Comparison of ENCODE assay signal across 16 mouse cellular contexts in the genomic region with DNA sequence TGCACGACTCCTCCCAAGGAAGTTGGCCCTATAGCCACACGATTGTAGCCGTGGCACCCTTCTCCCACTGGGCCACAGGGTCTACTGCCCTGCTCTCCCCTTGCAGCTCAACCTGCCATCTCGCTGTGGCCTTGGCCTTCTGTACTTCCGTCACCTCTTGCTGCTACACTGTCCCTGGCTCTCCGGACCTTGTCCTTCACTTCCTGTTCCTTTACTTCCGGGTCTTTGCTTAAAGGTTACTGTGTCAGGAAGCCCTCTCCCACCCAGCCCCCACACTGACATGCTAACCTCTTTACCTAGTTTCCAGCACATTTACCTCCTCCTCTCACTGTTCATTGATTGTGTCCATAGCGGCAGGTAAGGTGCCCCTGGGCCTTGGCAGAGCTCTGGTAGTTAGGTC.
DNase-seq lines count a peak whose midpoint lies in the region; ATAC-seq and TF ChIP-seq lines count a peak whose summit lies in the region.
"Had no signal": no experiment of that assay in that cellular context is flagged by ENCODE, and none has a peak within 500 bp of the region (broad histone marks: within the 10 kb centered on the region; RNA-seq: fewer than 3 reads in every experiment).

No protein-coding gene starts in this region.

- H3K4me3 ChIP-seq in heart, embryonic 10.5 days: no peak overlapping the region
- H3K4me3 ChIP-seq in left cerebral cortex, adult 2 months: no peak overlapping the region
- H3K4me3 ChIP-seq in CH12.LX (replicated peaks in 1 of 3; ENCODE audit: low read depth in 2 of 3, low read length in 2 of 3, poor library complexity in 1 of 3): peak overlapping the region; percentile 40 to 74 (median 51)
- no peak overlapping the region for H3K4me3 ChIP-seq in intestine, postnatal 0 days (ENCODE audit: low read depth, low read length)
- H3K4me3 ChIP-seq: embryonic facial prominence, embryonic 13.5 days had no signal

- H3K4me2 ChIP-seq in CH12.LX (ENCODE audit: insufficient read depth, low read depth, poor library complexity, severe bottlenecking): 0 out of 2 replicates have a peak overlapping the region, but pooled peaks have one; percentile 1
- H3K4me2 ChIP-seq in intestine, postnatal 0 days (replicated peaks; ENCODE audit: low read depth): peak overlapping the region; percentile 32
- H3K4me2 ChIP-seq: embryonic facial prominence, embryonic 13.5 days had no signal

- no peaks in the 10 kb centered on the region for H3K27me3 ChIP-seq in heart, embryonic 10.5 days (ENCODE audit: insufficient read depth, poor library complexity, severe bottlenecking)
- H3K27me3 ChIP-seq in CH12.LX (replicated peaks): no peaks in the 10 kb centered on the region
- no peaks in the 10 kb centered on the region for H3K27me3 ChIP-seq in intestine, postnatal 0 days (replicated peaks; ENCODE audit: control insufficient read depth, insufficient read depth, low read length)
- H3K27me3 ChIP-seq: embryonic facial prominence, embryonic 13.5 days had no signal

- H3K4me1 ChIP-seq in heart, embryonic 10.5 days: peaks cover 80% of the 10 kb centered on the region
- H3K4me1 ChIP-seq in CH12.LX (ENCODE audit: control insufficient read depth in 1 of 2, insufficient read depth in 2 of 2): peaks cover 0 to 7% of the 10 kb centered on the region in 2 experiments; a peak in 2 of 4 replicates
- peaks cover 22% of the 10 kb centered on the region for H3K4me1 ChIP-seq in intestine, postnatal 0 days (replicated peaks; ENCODE audit: control insufficient read depth, insufficient read depth, low read length)

- DNase-seq in heart, embryonic 10.5 days (ENCODE audit: low spot score): no peak
- no peak for DNase-seq in heart, postnatal 36 days
- DNase-seq in left cerebral cortex, adult 2 months (ENCODE audit: extremely low spot score in 1 of 2, low spot score in 2 of 2): no peak
- no peak for DNase-seq in left cerebral cortex, postnatal 36 days (ENCODE audit: low spot score in 2 of 2)
- no peak for DNase-seq in CH12.LX (ENCODE audit: extremely low read depth)
- no peak for DNase-seq in cerebellum, adult 9-10 months
- DNase-seq in spleen, adult 18-20 months: no peak
- DNase-seq: B cell, adult 2 months; cerebellum, adult 11-12 months; heart, adult 11 months; lung, postnatal 14 days; right cerebral cortex, adult 18-20 months had no signal

- TF ChIP-seq CTCF in left cerebral cortex, adult 2 months (IDR thresholded peaks at IDR 0.05): no peak
- no peak for TF ChIP-seq CTCF in CH12.LX (conservative IDR thresholded peaks at IDR 0.05 in 1 of 2, IDR thresholded peaks at IDR 0.05 in 1 of 2; ENCODE audit: low read depth in 2 of 2, low read length in 2 of 2)
- TF ChIP-seq CTCF in intestine, postnatal 0 days (IDR thresholded peaks at IDR 0.05; ENCODE audit: low read depth): no peak

- no peaks in the 10 kb centered on the region for H3K9me3 ChIP-seq in heart, embryonic 10.5 days
- no peaks in the 10 kb centered on the region for H3K9me3 ChIP-seq in CH12.LX (replicated peaks; ENCODE audit: low read length)
- H3K9me3 ChIP-seq in intestine, postnatal 0 days (ENCODE audit: control insufficient read depth): no peaks in the 10 kb centered on the region
- H3K9me3 ChIP-seq: embryonic facial prominence, embryonic 13.5 days had no signal

- intact Hi-C loops in heart, postnatal 36 days (cut with DNase I): no loop called here
- intact Hi-C loops in left cerebral cortex, adult 2 months (cut with DNase I): no loop called here
- intact Hi-C loops in left cerebral cortex, postnatal 36 days (cut with DNase I): no loop called here

- ATAC-seq in intestine, postnatal 0 days: peak; percentile 6; the same call in 1 of the 2 replicates
- ATAC-seq: inflammation-experienced regulatory T-cells, adult 6 months had no signal

- TF ChIP-seq EP300 in CH12.LX (IDR thresholded peaks at IDR 0.05; ENCODE audit: low read length): no peak

- peak overlapping the region; percentile 75; the same call in 1 of the 2 replicates for H3K27ac ChIP-seq in heart, embryonic 10.5 days
- H3K27ac ChIP-seq in left cerebral cortex, adult 2 months: peak overlapping the region; percentile 6; the same call in 1 of the 2 replicates
- H3K27ac ChIP-seq in CH12.LX (ENCODE audit: insufficient read depth, low read depth): peak overlapping the region; percentile 27
- H3K27ac ChIP-seq in intestine, postnatal 0 days (ENCODE audit: low read depth, low read length): peak overlapping the region; percentile 95
- H3K27ac ChIP-seq: embryonic facial prominence, embryonic 13.5 days; liver, embryonic 14.5 days had no signal

- 72% methylated on average over 8 of the region's 8 CpGs for WGBS in heart, embryonic 10.5 days
- WGBS in intestine, postnatal 0 days: 33% methylated on average over 8 of the region's 8 CpGs

- in situ Hi-C loops in CH12.LX (cut with MboI; ENCODE audit: low pct_ligation_motif_present, low pct_unique_long_range_greater_than_20kb, low sequenced_read_pairs): no loop called here

- peak; percentile 69 for TF ChIP-seq POLR2A in CH12.LX (IDR thresholded peaks at IDR 0.05; ENCODE audit: low read depth, low read length)

- TF ChIP-seq RAD21 in CH12.LX (IDR thresholded peaks at IDR 0.05; ENCODE audit: low read depth, low read length): no peak

- dilution Hi-C loops in CH12.LX (cut with MboI; ENCODE audit: extremely low pct_ligation_motif_present, extremely low pct_unique_long_range_greater_than_20kb, low sequenced_read_pairs): no loop called here

- peak overlapping the region; percentile 58 for H3K9ac ChIP-seq in CH12.LX (ENCODE audit: insufficient read depth, low read depth)
- no peak overlapping the region for H3K9ac ChIP-seq in intestine, postnatal 0 days (ENCODE audit: low read depth, low read length)
- H3K9ac ChIP-seq: embryonic facial prominence, embryonic 13.5 days; liver, embryonic 14.5 days had no signal

- H3K36me3 ChIP-seq in heart, embryonic 10.5 days: peaks cover 68% of the 10 kb centered on the region
- peaks cover 9 to 44% of the 10 kb centered on the region in 2 experiments for H3K36me3 ChIP-seq in CH12.LX (replicated peaks in 1 of 2; ENCODE audit: control insufficient read depth in 1 of 2, insufficient read depth in 1 of 2, low read length in 1 of 2)
- H3K36me3 ChIP-seq in intestine, postnatal 0 days (ENCODE audit: control insufficient read depth, insufficient read depth): peaks cover 21% of the 10 kb centered on the region

- H3K79me2 ChIP-seq in CH12.LX (replicated peaks; ENCODE audit: control insufficient read depth, extremely low read depth, insufficient read depth, poor library complexity, severe bottlenecking): no peaks in the 10 kb centered on the region; the same call in 1 of the 2 replicates

TF ChIP-seq in CH12.LX, 34 proteins besides CTCF, POLR2A, EP300 and RAD21 (continues in another document):
- TF ChIP-seq ZC3H11A (IDR thresholded peaks at IDR 0.05; ENCODE audit: low read depth, low read length) (no peak), MAZ (IDR thresholded peaks at IDR 0.05; ENCODE audit: low read depth, low read length) (no peak), IRF4 (IDR thresholded peaks at IDR 0.05; ENCODE audit: low read depth, low read length) (no peak), CHD1 (IDR thresholded peaks at IDR 0.05; ENCODE audit: low read depth, low read length) (no peak), PAX5 (IDR thresholded peaks at IDR 0.05; ENCODE audit: low read length) (no peak), USF1 (IDR thresholded peaks at IDR 0.05; ENCODE audit: low read depth, low read length) (no peak), TBP (conservative IDR thresholded peaks at IDR 0.05; ENCODE audit: low read depth, low read length) (peak; percentile 22; the same call in 1 of the 2 replicates), MAFK (IDR thresholded peaks at IDR 0.05; ENCODE audit: insufficient replicate concordance, low read length) (no peak), HCFC1 (IDR thresholded peaks at IDR 0.05; ENCODE audit: low read depth, low read length) (peak; percentile 80), RCOR1 (conservative IDR thresholded peaks at IDR 0.05; ENCODE audit: low read depth, low read length) (no peak), MXI1 (IDR thresholded peaks at IDR 0.05; ENCODE audit: low read depth, low read length) (0 out of 2 replicates have a peak, but pooled peaks have one; percentile 33), SIN3A (IDR thresholded peaks at IDR 0.05; ENCODE audit: low read length) (peak; percentile 55), SMC3 (IDR thresholded peaks at IDR 0.05; ENCODE audit: low read depth, low read length) (no peak), MAX (IDR thresholded peaks at IDR 0.05; ENCODE audit: low read length) (no peak), NRF1 (IDR thresholded peaks at IDR 0.05; ENCODE audit: low read depth, low read length) (no peak), GABPA (IDR thresholded peaks at IDR 0.05; ENCODE audit: insufficient replicate concordance, low read depth, low read length) (no peak), USF2 (conservative IDR thresholded peaks at IDR 0.05; ENCODE audit: low read depth, low read length) (no peak), MYC (IDR thresholded peaks at IDR 0.05; ENCODE audit: low read depth, low read length) (no peak), NELFE (IDR thresholded peaks at IDR 0.05; ENCODE audit: low read depth, low read length) (no peak), MEF2A (IDR thresholded peaks at IDR 0.05; ENCODE audit: borderline replicate concordance, low read depth, low read length) (no peak), ELF1 (IDR thresholded peaks at IDR 0.05; ENCODE audit: low read depth, low read length) (peak; percentile 93), POLR2AphosphoS2 (IDR thresholded peaks at IDR 0.05; ENCODE audit: low read depth, low read length) (no peak), UBTF (IDR thresholded peaks at IDR 0.05; ENCODE audit: low read depth, low read length) (no peak), BHLHE40 (IDR thresholded peaks at IDR 0.05; ENCODE audit: low read depth, low read length) (no peak), KAT2A (IDR thresholded peaks at IDR 0.05; ENCODE audit: insufficient replicate concordance, low read length) (0 out of 2 replicates have a peak, but pooled peaks have one; percentile 53), ETS1 (conservative IDR thresholded peaks at IDR 0.05; ENCODE audit: low read depth, low read length) (no peak), ZKSCAN1 (IDR thresholded peaks at IDR 0.05; ENCODE audit: borderline replicate concordance, low read depth, low read length) (no peak), ZMIZ1 (IDR thresholded peaks at IDR 0.05; ENCODE audit: low read depth, low read length) (no peak), E2F4 (IDR thresholded peaks at IDR 0.05; ENCODE audit: insufficient replicate concordance, low read depth, low read length) (no peak), JUND (conservative IDR thresholded peaks at IDR 0.05; ENCODE audit: low read depth, low read length) (no peak), ZNF384 (IDR thresholded peaks at IDR 0.05; ENCODE audit: low read depth, low read length) (no peak), CHD2 (IDR thresholded peaks at IDR 0.05; ENCODE audit: low read length) (peak; percentile 81), TCF12 (IDR thresholded peaks at IDR 0.05; ENCODE audit: low read depth, low read length) (peak; percentile 51; the same call in 1 of the 2 replicates)

Comparison
In these comparisons a context has a peak if more than half of its experiments do, and no peak if none do; other contexts are left out.
1. H3K27ac ChIP-seq: peak in every context shown above with its lines; median percentile 95 in intestine, postnatal 0 days; 75 in heart, embryonic 10.5 days; 27 in CH12.LX; 6 in left cerebral cortex, adult 2 months.
2. H3K4me3 ChIP-seq: peak in CH12.LX (3 of 3); none in heart, embryonic 10.5 days (single experiment), left cerebral cortex, adult 2 months (single experiment) and intestine, postnatal 0 days (single experiment).